Mouse (Mus musculus) kidney, postnatal 10 days (tissue): ENCODE measurements around the gene Pak4.
"Not testable (repeated sequence)": the region's sequence is repeated elsewhere in the genome, so short reads cannot be mapped to it uniquely, and the experiment has no call there.

Experiments
- DNase-seq: peaks from one replicate; pipeline ENCODE4 v3.0.0; 2021; ENCODE audit warnings: mixed read lengths

Gene Pak4

DNA sequence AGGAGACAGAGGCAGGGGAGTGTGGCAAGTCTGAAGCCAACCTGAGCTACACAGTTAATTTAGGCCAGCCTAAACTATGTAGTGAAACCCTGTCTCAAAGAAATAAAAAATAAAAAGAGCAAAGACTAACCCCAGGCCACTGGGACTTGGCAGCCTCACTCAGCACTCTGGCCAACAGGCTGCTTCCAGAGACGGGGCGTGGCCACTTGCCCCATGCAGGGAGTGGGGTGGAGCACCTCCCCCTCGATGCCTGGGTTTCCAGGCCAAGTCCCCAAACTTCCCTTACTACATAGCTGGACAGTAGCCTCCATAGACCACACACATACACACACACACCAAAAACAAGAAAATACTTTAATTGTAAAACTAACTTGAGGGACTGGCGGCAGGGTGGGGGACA lies 39.5 kb downstream of the Pak4 start:
- DNase-seq, result peak; percentile 84

- no peak for DNase-seq
Observed at GRCm38 (mm10) chr7:28557708-28558107, 40.3 kb downstream of the Pak4 start.

GRCm38 (mm10) chr7:28557069-28557468 lies 40.9 kb downstream of the Pak4 start:
- no peak for DNase-seq

GRCm38 (mm10) chr7:28555939-28556535 lies 41.9 kb downstream of the Pak4 start:
- no peak for DNase-seq

DNA sequence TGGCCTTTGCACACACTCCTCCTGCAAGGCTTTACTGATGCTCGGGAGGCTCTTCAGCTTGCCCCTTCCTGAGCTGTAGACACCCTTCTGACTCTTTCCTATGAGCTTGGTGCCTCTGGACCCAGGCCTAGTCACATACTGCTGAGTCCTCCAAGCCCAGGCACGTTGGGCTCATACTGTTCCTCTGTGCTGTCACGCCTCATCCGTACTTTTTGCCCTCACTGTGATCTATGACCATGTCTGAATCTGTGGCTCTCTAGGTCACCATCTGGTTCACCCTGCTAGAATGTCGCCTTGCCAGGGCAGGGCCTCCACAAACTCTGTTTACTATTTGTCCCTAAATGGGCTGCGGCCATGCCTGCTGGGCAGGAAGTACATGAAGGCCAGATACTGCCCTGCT lies 44.9 kb downstream of the Pak4 start:
- no peak for DNase-seq

- no peak for DNase-seq
Observed at GRCm38 (mm10) chr7:28547628-28548027, 50.4 kb downstream of the Pak4 start.

- DNase-seq, result no peak
Observed at GRCm38 (mm10) chr7:28547154-28547553, 50.8 kb downstream of the Pak4 start, which contains the start of gene Nccrp1. TSS of gene Nccrp1 (minus strand) at chr7:28547254.

GRCm38 (mm10) chr7:28546649-28547048 lies 51.3 kb downstream of the Pak4 start:
- no peak for DNase-seq

GRCm38 (mm10) chr7:28545891-28546210 lies 52.1 kb downstream of the Pak4 start:
- no peak for DNase-seq

DNA sequence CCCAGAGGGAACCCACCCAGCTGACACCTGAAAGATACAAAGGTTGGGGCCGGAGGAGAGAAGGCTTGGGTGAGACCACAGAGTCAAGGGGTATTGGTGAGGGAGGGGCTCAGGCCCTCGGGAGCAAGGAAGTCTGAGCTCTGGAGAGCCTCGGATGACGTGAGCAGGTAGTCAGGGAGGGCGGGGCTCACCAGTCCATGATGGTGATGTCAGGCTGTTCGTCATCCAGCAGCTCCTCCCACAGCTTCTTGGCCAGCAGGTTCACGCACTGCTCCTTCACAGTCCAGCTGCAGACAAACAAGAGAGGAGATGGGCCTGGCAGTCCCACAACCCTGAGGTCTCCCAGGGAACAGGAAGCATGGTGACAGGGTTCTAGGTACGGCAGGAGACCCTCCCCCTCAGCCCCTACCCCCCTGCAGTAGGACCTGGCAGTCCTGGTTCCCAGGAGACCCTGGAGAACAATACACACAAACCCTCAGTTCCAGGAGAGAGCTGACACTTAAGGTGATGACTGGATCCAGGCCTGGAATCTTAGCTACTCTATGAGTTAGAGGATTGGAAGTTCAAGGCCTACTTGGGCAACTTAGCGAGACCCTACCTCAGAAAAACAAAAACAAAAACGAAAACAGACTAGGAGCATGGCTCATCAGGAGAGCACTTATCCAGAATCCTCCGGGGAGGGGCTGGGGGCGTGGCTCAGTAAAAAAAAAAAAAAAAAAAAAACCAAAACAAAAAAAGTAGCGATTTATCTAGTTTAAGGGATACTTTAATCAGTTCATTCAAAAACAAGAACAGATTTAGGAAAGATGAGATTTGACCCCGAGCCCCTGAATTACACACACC lies 52.7 kb downstream of the Pak4 start:
- DNase-seq, result no peak

DNA sequence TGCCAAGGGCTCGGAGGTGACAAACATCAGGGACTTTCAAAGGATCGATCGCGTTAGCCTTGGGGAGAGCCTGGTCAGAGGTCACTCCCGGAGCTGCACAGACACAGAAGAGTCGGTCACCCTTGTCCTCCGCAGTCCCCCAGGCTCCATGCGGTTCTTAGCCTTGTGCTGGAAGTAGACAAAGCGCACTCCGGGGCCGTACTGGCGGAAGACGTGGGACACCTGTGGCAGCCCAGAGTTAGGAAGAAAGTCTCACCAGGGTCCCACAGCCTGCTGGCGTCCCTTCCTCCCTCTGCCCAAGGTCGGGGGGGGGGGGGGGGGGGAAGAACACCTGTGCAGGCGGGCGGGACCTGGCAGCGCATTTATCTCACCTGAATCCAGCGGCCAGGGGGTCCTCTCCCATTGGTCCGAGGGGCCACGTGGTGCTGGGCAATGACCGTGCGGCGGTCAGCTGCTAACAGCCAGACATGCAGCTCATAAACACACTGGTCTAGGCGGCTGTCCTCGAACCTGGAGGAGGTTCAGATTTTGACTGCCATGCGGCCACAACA lies 53.9 kb downstream of the Pak4 start:
- peak; percentile 55 for DNase-seq

- no peak for DNase-seq
Observed at GRCm38 (mm10) chr7:28540526-28540925, 57.5 kb downstream of the Pak4 start, which contains the start of gene Sycn. TSS of gene Sycn (plus strand) at chr7:28540885.

DNA sequence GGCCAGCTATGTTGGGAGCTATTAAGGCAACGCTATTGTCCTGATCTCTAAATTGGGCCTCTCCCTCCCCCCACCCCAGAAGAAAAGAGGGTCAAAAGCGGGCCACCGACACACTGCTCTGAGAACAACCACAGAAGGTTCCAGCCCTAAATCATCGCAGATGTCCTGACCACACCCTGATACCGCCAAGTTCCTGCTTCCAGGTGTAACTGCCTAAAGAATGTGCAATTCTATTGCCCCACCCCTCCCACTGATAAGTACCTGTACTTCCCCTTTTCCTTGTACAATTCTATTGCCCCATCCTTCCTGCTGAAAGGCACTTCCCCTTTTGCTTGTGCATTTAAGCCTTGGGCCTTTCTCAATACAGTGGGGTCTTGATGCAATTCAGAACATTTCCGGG lies 59.1 kb downstream of the Pak4 start:
- not testable (repeated sequence) for DNase-seq

GRCm38 (mm10) chr7:28532005-28532404 lies 66.0 kb downstream of the Pak4 start:
- DNase-seq, result peak; percentile 28

DNA sequence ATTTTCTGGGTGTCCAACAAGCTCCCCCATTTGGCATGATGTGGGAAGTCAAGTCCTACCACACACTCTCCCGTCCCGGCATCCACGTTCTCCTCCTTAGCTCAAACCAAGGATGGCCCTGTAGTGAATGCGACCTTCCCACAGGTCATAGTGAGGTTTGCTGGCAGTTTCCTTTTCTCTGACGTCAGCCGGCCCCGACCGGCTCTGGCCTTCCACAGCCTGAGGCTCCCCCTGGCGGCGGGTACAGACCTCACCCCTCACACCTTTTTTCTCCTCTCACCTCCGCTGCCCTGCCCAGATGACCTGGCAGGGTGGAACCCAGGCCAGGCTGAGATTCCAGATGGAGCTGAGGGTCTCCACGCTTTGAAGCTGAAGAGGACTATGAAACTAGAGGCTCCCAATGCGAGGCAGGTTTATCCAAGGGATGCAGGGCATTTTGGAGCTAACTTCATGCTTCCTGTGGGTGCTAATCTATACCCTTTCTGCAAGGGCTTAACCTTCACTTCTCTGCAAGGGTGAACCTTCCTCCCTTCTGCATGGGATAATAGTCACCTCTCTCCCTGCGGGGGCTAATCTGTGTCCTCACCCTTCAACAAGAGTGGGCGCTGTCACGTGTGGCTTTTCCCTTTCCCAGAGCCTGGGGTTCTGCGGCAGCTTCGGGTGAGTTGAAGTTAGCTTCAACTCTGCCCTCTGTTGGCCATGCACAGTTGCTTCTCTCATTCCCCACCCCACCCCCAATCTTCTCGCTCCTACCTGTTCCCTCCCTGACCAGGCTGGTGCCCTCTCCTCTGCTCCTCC lies 69.9 kb downstream of the Pak4 start:
- DNase-seq, result peak; percentile 91

- DNase-seq, result not testable (repeated sequence)
Observed at GRCm38 (mm10) chr7:28522536-28522935, 75.4 kb downstream of the Pak4 start, which contains the start of gene Ifnl3. TSS of gene Ifnl3 (plus strand) at chr7:28522836.

DNA sequence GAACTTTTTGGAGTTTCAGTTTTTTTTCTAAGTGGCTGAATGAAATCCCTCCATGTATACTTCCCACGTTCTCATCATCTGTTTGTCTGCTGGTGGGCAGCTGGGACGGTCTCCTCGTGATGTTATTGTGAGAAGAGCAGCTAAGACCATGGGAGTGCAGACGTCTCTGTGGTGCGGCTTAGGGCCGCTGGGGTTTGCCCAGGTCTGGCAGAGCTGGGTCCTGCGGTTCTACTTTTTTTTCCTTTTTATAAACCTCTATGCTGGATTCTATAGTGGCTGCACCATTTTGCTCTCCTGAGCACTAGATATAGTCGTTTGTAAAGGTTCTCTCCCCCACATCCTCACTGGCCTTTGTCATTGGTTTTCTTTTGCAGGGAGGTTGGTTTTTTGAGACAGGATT lies 86.5 kb downstream of the Pak4 start:
- no peak for DNase-seq

DNA sequence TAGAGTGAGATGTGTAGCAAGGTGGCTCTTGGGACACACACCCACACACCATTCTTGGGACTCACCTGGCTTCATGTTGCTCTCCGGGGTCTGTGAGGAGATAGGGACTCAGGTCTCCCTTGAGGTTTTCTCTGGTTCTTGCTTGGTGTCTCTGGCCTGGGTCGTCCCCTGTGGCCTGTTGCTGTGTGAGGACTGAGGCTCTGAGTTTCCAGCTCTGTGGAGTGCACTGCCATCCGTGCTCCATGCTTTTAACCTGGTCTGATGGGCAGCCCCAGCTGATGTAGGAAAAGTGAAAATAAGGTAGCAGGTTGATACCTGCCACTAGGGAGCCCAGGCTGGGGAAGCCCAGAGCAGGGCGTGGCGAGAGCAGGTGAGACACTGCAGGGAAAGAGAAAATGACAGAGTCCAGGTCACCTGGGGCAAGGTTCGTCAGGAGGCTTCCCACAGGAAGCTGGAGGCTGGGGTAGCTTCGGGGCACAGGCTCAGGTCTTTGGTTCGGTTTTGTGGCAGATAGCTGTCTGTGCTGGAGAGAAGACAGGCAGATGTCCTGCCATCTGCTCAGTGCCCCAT lies 87.5 kb downstream of the Pak4 start, which contains the start of gene Ifnl2:
Gene Ifnl2, minus strand, starts transcription at position 51 of the 570 bp plus-strand sequence.
- DNase-seq, result not testable (repeated sequence)

GRCm38 (mm10) chr7:28509121-28509520 lies 88.9 kb downstream of the Pak4 start:
- not testable (repeated sequence) for DNase-seq
